Mouse (Mus musculus) bone marrow macrophage, adult 2 months (primary cell): Measurements from ENCODE around the gene Barx2. TPM values are rescaled to one million over a fixed set of nuclear protein-coding genes. Genes with fewer than 3 reads are reported as not detected.

Source experiments
- H3K27ac ChIP-seq: 2 replicates; pipeline ENCODE4 v1.5.1; 2012; ENCODE audit warnings: low read depth, low read length; ENCODE audit not compliant: insufficient read depth
- H3K4me1 ChIP-seq: 2 replicates; pipeline ENCODE4 v1.6.1; 2012; ENCODE audit warnings: low read length; ENCODE audit not compliant: control insufficient read depth, insufficient read depth
- H3K4me3 ChIP-seq: 2 replicates; pipeline ENCODE4 v1.5.1; 2012; ENCODE audit warnings: mild to moderate bottlenecking, low read length, moderate library complexity; ENCODE audit not compliant: insufficient read depth
- CTCF ChIP-seq: IDR thresholded peaks from 2 replicates; pipeline ENCODE4 v1.5.1; 2012; ENCODE audit warnings: low read depth, mild to moderate bottlenecking, low read length, moderate library complexity
- POLR2A ChIP-seq: IDR thresholded peaks from 2 replicates; pipeline ENCODE4 v1.6.1; 2012; ENCODE audit warnings: mild to moderate bottlenecking, low read depth, low read length, borderline replicate concordance
- polyA plus RNA-seq: library from polyadenylated mRNA; stranded (reverse); fragments of >200 nt; gene quantifications from 2 replicates; pipeline ENCODE4 v1.2.4, GENCODE M21; 2012; ENCODE audit not compliant: missing spikeins, insufficient read depth, insufficient read length

Barx2 gene
- polyA plus RNA-seq, 1 experiment = not detected

DNA sequence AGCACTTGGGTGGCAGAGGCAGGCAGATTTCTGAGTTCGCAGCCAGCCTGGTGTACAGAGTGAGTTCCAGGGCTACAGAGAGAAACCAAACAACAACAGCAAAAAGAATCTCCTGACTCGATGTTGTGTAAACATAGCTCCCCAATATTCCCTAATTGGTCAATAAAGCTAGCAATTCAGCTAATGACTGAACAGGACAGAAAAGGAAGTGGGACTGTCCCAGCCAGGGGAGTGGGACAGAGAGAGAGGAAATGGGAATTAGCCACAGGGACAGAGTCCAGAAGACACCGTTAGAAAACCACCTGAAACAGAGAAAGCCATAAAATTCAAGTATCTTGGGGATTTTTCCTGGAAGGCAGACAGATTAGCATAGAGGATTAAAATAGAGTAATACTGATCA lies 18.0 kb upstream of the Barx2 start:
- Histone ChIP-seq H3K4me1 (no peaks in the 10 kb centered on the region), H3K4me3 (no peak overlapping the region), H3K27ac (no peak overlapping the region)
- TF ChIP-seq POLR2A (no peak), CTCF (no peak)

DNA sequence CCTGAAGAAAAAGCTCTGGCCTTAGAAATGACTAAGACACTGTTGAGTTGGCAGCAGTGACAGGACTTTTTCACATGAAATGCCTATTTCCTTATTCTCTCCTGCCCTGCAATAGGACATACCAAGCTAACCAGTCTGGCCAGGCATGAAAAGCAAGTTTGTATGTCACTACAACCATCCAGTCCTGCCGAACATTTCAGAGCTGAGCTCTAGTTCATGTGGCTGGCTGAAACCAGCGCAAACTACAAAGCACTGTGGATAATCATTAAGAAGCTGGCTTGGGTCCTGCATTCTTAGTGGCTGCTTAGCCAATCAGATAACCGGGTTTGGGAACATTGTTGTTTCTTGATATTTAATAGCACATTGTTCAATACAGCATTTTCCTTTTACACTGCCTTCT lies 13.5 kb upstream of the Barx2 start:
- TF ChIP-seq CTCF = no peak
- no peak for TF ChIP-seq POLR2A
- Histone ChIP-seq H3K4me1 (no peaks in the 10 kb centered on the region), H3K4me3 (no peak overlapping the region), H3K27ac (no peak overlapping the region)

GRCm38 (mm10) chr9:31925830-31926624 lies 12.8 kb upstream of the Barx2 start:
- Histone ChIP-seq H3K4me3 (no peak overlapping the region), H3K27ac (no peak overlapping the region), H3K4me1 (no peaks in the 10 kb centered on the region)
- no peak for TF ChIP-seq POLR2A
- TF ChIP-seq CTCF = peak; percentile 98

- H3K4me3 ChIP-seq = no peak overlapping the region
- no peak overlapping the region for H3K27ac ChIP-seq
- H3K4me1 ChIP-seq = no peaks in the 10 kb centered on the region
- TF ChIP-seq POLR2A (no peak), CTCF (no peak)
Measured at GRCm38 (mm10) chr9:31923529-31923928, 10.3 kb upstream of the Barx2 start.

GRCm38 (mm10) chr9:31919802-31920201 lies 6.5 kb upstream of the Barx2 start:
- TF ChIP-seq CTCF (no peak), POLR2A (no peak)
- H3K4me3 ChIP-seq = no peak overlapping the region
- no peak overlapping the region for H3K27ac ChIP-seq
- H3K4me1 ChIP-seq = no peaks in the 10 kb centered on the region

DNA sequence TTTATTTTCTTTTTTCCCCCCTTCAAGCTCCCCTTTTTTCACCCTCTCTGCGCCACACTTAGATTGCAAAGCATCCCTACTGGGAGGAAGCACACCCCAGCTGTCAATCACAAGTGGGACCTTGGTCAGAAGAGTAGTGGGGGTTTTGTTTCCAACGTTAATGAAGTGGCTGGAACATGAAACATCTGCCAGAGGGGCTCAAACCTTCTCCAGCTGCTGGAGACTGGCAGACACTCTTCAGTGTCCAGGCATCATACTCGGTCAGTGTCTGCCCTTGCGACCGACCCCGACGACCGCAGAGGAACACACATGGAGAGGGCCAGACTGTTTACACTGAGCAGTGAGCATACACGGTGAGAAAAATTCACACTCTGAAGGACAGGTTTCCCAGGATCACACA lies 3.2 kb upstream of the Barx2 start:
- TF ChIP-seq CTCF (no peak), POLR2A (no peak)
- Histone ChIP-seq H3K4me1 (no peaks in the 10 kb centered on the region), H3K27ac (no peak overlapping the region), H3K4me3 (no peak overlapping the region)

DNA sequence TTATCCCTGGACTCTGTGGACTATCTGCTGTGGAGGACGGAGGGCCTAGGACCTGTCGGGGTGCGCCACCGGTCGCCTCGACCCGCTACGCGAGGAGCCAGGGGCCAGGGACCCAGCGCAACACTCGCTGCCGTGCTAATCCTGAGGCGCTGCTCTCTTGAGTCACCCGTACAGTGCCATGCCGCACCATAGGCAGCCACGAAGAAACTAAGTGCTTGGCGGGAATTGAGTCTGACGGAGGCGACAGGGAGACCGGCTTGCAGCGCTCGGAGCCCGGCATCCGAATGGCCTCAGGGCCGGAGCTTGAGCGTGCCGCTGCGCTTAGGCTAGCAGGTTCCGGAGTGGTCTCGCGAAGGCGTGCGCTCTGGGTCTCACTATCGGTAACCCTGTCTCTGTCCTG lies 1.6 kb upstream of the Barx2 start:
- TF ChIP-seq POLR2A = no peak
- TF ChIP-seq CTCF = no peak
- H3K4me1 ChIP-seq = no peaks in the 10 kb centered on the region
- H3K4me3 ChIP-seq = no peak overlapping the region
- H3K27ac ChIP-seq = no peak overlapping the region

DNA sequence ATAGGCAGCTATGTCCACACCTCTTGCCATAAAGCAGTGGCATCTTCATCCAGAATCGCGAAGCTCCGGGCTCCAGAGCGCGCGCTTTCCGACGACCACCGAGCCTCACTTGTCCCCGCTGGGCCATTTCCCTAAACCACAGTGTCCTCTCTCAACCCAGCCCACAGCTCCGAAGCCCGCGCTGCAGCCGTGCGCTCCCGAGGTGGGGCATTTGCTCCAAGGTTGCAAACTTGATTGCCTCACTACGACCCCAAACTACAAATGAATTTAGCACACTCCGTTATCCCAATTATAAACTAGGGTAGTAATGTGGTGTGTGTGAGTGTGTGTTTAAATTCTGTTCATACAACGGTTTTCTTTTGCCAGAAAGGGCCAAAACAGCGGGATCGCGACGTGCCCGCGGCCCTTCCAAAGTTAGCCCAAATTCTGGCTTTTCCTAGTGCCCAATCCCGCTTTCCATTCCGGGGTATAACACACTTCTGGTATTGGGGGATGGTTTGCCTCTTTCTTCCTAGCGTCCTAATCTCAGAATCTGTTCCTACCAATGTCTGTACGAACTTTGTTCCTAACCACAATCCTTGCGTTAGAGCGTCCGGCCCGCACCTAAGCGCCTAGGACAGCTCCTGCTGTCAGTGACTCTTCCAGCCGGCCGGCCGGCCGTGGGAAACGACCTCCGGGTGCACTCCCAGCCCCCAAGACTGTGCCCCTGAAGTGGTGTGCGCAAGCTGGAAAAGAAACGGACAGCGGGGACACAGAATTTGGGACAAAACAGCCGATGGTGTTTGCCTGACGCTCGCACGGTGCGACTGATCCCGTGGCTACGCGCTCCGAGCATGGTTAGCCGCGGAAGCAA lies 703 bp upstream of the Barx2 start:
- TF ChIP-seq CTCF = no peak
- TF ChIP-seq POLR2A = no peak
- Histone ChIP-seq H3K4me1 (no peaks in the 10 kb centered on the region), H3K4me3 (no peak overlapping the region), H3K27ac (no peak overlapping the region)

GRCm38 (mm10) chr9:31912553-31912920 lies 725 bp downstream of the Barx2 start:
- no peaks in the 10 kb centered on the region for H3K4me1 ChIP-seq
- no peak overlapping the region for H3K27ac ChIP-seq
- no peak overlapping the region for H3K4me3 ChIP-seq
- TF ChIP-seq CTCF (no peak), POLR2A (no peak)

DNA sequence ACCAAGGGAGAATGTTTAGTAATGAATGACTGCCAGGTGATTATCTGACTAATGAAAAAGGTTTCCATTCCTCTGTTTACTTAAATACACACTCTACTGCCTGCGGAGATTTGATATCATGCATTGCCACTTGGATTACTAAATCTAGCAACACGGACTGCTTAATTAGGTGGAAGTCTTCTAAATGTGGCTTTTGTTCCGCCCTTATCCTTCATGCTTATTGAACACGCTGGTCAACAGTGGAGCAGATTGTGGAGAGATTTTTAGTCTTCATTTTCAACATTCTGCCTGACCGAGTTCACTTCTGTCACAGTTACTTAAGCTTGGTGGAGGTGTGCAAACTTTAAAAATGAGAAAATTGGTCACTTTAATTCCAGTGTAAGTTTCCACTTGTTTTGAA lies 3.0 kb downstream of the Barx2 start:
- no peak overlapping the region for H3K4me3 ChIP-seq
- no peaks in the 10 kb centered on the region for H3K4me1 ChIP-seq
- TF ChIP-seq CTCF (no peak), POLR2A (no peak)
- H3K27ac ChIP-seq = no peak overlapping the region
